Mouse (Mus musculus): ENCODE results near the gene Atf7ip. TPM values are rescaled to one million over a fixed set of nuclear protein-coding genes. Genes with fewer than 3 reads are reported as not detected.

The Atf7ip gene
- polyA plus RNA-seq, 1 experiment from 2014 or later: 18.0 TPM

DNA sequence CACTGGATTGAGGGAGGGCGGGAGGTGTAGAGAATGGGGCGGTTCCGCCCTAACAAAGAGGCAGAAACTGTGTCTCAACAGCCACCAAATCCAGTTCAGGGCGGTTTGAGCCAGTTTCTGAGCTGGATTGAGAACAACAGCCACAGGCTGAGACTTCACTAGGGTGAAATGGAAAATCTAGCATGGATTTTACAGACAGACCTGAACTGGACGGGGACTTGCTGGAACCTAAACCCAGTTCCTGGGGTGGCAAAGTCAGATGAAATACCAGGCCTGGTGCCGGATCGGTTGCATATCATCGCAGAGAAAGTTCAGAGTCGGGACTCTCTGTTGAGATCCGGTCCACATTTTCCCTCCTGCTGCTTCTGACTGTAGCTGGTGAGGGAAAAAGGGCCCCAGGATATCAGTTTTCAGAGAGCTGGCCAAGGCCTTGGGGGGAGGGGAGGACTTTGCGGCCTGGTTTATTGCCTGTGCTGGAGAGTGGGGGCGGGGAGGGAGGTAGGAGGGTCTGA is 37.5 kb upstream of the Atf7ip start:
- no peaks in the 10 kb centered on the region for H3K36me3 ChIP-seq (ENCODE audit: control insufficient read depth, insufficient read depth)
- peak overlapping the region; percentile 27; the same call in 1 of the 2 replicates for H3K9ac ChIP-seq (ENCODE audit: low read depth, low read length)
- H3K27ac ChIP-seq (ENCODE audit: low read length): peak overlapping the region; percentile 95
- ATAC-seq (ENCODE audit: low read depth): peak; percentile 78
- no peaks in the 10 kb centered on the region for H3K27me3 ChIP-seq (ENCODE audit: control insufficient read depth, insufficient read depth, low read depth, low read length)
- peaks cover 85% of the 10 kb centered on the region for H3K4me1 ChIP-seq (ENCODE audit: control insufficient read depth, low read depth, low read length)
- H3K4me3 ChIP-seq (ENCODE audit: low read depth, low read length): peak overlapping the region; percentile 26
- H3K4me2 ChIP-seq (ENCODE audit: low read depth, low read length): peak overlapping the region; percentile 50
- no peaks in the 10 kb centered on the region for H3K9me3 ChIP-seq (replicated peaks; ENCODE audit: control insufficient read depth, low read length)
- 3% methylated on average over 12 of the region's 12 CpGs for WGBS (ENCODE audit: insufficient replicate concordance)

DNA sequence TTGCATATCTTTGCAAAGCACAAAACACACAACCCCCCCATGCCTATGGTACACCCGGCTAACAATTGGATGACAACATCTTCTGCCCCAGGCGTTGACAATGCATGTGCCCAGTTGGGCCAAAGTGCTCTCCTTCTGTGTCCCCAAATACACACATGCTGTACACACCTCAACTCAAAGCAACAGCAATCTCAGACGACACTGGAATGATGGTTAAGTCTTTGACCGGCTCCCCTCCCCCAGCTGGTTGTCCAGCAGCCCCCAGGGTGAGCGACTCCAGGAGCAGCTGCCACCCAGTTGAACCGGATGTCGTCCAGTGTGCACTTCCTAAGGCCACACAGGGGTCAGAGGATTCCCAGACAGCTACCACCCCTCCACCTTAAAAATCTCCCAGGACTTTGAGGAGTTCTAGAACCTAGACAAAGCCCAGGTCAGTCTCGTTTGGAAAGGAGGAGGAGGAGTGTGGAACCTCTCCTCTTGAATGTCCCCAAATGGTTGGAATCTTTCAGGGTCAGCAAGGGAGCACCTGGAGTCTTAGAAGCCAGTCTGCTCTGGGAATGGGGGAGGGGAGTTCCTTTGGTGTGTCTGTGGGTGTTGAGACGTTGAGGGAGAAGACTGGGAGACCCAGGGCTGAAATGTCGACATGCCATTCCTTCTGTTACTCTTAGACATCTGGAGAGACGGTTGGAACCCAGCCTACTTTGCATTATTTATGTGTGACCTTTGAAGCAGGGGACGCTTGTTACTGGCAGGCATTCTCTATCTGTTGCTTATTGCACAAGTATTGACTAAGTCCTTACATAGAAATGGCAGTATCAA is 36.8 kb upstream of the Atf7ip start:
- no peaks in the 10 kb centered on the region for H3K9me3 ChIP-seq (replicated peaks; ENCODE audit: control insufficient read depth, low read length)
- no peaks in the 10 kb centered on the region for H3K36me3 ChIP-seq (ENCODE audit: control insufficient read depth, insufficient read depth)
- H3K4me2 ChIP-seq (ENCODE audit: low read depth, low read length): peak overlapping the region; percentile 50
- no peak for ATAC-seq (ENCODE audit: low read depth)
- peak overlapping the region; percentile 95 for H3K27ac ChIP-seq (ENCODE audit: low read length)
- peak overlapping the region; percentile 27 for H3K9ac ChIP-seq (ENCODE audit: low read depth, low read length)
- H3K27me3 ChIP-seq (ENCODE audit: control insufficient read depth, insufficient read depth, low read depth, low read length): no peaks in the 10 kb centered on the region
- H3K4me1 ChIP-seq (ENCODE audit: control insufficient read depth, low read depth, low read length): peaks cover 86% of the 10 kb centered on the region
- WGBS (ENCODE audit: insufficient replicate concordance): 24% methylated on average over 12 of the region's 12 CpGs
- peak overlapping the region; percentile 26 for H3K4me3 ChIP-seq (ENCODE audit: low read depth, low read length)

DNA sequence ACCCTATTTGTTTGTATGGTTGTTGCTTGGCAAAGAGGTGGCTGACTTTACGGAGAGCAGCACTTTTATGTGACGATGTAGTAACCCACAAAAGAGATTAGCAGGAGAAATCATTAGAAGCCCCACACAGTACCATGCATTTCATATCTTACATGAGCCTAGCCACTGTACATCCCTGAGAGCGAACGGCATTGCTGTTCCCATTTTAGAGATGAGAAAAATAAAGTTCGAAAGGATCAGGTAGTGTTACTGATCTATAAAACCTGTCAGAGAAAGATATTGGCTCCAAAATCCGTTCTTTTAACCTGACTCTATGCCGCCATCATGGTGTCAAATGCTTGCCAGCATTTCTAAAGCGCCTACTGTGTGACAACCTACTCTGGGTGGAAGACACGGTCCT is 36.2 kb upstream of the Atf7ip start:
- Histone ChIP-seq H3K4me1 (ENCODE audit: control insufficient read depth, low read depth, low read length) (peaks cover 82% of the 10 kb centered on the region), H3K36me3 (ENCODE audit: control insufficient read depth, insufficient read depth) (no peaks in the 10 kb centered on the region), H3K9me3 (replicated peaks; ENCODE audit: control insufficient read depth, low read length) (no peaks in the 10 kb centered on the region), H3K9ac (ENCODE audit: low read depth, low read length) (peak overlapping the region; percentile 36; the same call in 1 of the 2 replicates), H3K4me3 (ENCODE audit: low read depth, low read length) (no peak overlapping the region), H3K27me3 (ENCODE audit: control insufficient read depth, insufficient read depth, low read depth, low read length) (no peaks in the 10 kb centered on the region), H3K4me2 (ENCODE audit: low read depth, low read length) (peak overlapping the region; percentile 58; the same call in 1 of the 2 replicates), H3K27ac (ENCODE audit: low read length) (peak overlapping the region; percentile 95)
- WGBS (ENCODE audit: insufficient replicate concordance): 72% methylated on average over 9 of the region's 9 CpGs
- no peak for ATAC-seq (ENCODE audit: low read depth)

DNA sequence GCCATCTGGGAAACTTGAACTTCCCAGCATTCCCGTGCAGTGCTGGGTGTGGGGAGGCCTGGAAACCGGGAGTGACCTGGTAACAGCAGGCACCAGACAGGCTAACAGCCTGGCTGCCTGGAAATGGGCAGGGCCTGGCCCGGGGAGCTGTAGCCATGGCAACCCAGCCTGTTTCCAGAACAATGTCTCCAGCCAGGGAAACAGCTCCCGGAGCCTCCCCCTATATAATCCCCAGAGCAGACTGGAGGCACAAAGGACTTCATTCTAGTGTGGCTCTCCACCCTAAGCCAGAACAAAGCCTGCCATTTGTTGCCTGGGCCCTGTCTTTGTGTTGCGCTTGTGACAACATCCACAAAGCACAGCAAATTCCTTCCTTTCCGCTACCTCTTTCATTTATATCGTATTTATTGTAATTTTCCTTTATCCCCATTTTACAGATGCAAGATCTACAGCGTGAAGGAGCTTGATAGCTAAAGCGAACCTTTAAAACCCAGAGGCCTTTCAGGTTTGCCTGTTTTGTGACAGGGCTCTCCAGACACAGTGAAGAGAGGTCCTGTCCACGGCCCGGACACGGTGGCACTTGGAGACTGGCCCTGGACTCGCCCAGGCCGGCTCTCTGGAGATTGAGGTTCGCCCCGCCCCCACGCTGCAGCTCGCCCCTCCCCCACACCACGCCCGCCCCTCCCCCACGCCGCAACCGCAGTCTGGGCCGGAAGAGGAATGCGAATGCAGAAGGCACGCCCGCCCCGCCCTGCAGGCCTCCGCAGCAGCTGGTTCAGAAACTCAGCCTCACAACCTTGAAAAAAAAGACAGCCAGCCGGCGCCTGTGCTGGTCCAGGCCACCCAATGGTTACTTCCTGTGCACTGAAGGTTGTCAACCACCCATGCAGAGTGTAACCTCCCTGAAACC is 35.4 kb upstream of the Atf7ip start:
- H3K4me3 ChIP-seq (ENCODE audit: low read depth, low read length): peak overlapping the region; percentile 41
- peak overlapping the region; percentile 58 for H3K4me2 ChIP-seq (ENCODE audit: low read depth, low read length)
- peak overlapping the region; percentile 38 for H3K9ac ChIP-seq (ENCODE audit: low read depth, low read length)
- peaks cover 78% of the 10 kb centered on the region for H3K4me1 ChIP-seq (ENCODE audit: control insufficient read depth, low read depth, low read length)
- no peaks in the 10 kb centered on the region for H3K9me3 ChIP-seq (replicated peaks; ENCODE audit: control insufficient read depth, low read length)
- peak overlapping the region; percentile 95 for H3K27ac ChIP-seq (ENCODE audit: low read length)
- no peaks in the 10 kb centered on the region for H3K27me3 ChIP-seq (ENCODE audit: control insufficient read depth, insufficient read depth, low read depth, low read length)
- peak; percentile 46 for ATAC-seq (ENCODE audit: low read depth)
- H3K36me3 ChIP-seq (ENCODE audit: control insufficient read depth, insufficient read depth): no peaks in the 10 kb centered on the region
- WGBS (ENCODE audit: insufficient replicate concordance): 8% methylated on average over 31 of the region's 31 CpGs

DNA sequence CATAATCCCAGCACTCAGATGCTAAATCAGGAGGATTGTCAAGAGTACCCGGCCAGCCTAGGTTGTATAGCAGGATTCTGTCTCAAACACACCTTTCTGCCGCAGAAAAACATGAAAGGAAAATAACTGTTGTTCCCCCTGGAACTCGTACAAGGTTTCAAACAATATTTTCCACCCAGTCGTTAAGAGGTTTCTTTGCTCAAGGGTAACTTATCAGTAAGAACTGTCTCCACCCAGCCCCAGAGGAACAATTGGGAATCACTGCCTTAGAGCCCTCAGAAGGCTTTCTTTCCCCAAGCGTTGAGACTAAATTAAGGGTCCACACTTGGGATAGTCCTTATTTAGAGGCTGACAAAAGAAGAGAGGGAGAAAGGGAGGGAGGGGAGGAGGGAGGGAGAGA is 34.4 kb upstream of the Atf7ip start:
- H3K4me1 ChIP-seq (ENCODE audit: control insufficient read depth, low read depth, low read length): peaks cover 68% of the 10 kb centered on the region
- 24% methylated on average over 5 of the region's 5 CpGs for WGBS (ENCODE audit: insufficient replicate concordance)
- ATAC-seq (ENCODE audit: low read depth): no peak
- H3K9ac ChIP-seq (ENCODE audit: low read depth, low read length): no peak overlapping the region
- no peaks in the 10 kb centered on the region for H3K36me3 ChIP-seq (ENCODE audit: control insufficient read depth, insufficient read depth)
- no peaks in the 10 kb centered on the region for H3K9me3 ChIP-seq (replicated peaks; ENCODE audit: control insufficient read depth, low read length)
- H3K4me2 ChIP-seq (ENCODE audit: low read depth, low read length): peak overlapping the region; percentile 58
- H3K27me3 ChIP-seq (ENCODE audit: control insufficient read depth, insufficient read depth, low read depth, low read length): no peaks in the 10 kb centered on the region
- no peak overlapping the region for H3K4me3 ChIP-seq (ENCODE audit: low read depth, low read length)
- H3K27ac ChIP-seq (ENCODE audit: low read length): peak overlapping the region; percentile 95

DNA sequence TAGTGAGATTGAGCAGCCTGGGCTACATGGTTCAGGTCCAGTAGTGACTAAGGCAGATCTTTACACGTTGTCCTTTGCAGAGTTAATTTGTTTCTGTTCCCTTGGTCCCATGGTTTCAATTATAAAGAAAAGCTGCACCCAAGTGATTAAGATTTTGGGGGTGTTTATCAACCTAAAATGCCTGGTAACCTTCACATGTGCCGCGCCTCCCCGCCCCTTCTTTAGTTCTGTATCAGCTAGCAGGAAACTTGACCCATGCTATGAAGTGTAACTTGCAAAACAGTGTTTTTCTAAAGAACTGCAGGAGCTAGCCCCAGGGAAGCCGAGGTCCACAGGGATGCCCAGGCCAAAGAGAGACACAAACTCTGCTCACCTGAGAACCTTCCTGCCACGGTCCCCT is 33.2 kb upstream of the Atf7ip start:
- 0 out of 2 replicates have a peak overlapping the region, but pooled peaks have one; percentile 9 for H3K4me3 ChIP-seq (ENCODE audit: low read depth, low read length)

DNA sequence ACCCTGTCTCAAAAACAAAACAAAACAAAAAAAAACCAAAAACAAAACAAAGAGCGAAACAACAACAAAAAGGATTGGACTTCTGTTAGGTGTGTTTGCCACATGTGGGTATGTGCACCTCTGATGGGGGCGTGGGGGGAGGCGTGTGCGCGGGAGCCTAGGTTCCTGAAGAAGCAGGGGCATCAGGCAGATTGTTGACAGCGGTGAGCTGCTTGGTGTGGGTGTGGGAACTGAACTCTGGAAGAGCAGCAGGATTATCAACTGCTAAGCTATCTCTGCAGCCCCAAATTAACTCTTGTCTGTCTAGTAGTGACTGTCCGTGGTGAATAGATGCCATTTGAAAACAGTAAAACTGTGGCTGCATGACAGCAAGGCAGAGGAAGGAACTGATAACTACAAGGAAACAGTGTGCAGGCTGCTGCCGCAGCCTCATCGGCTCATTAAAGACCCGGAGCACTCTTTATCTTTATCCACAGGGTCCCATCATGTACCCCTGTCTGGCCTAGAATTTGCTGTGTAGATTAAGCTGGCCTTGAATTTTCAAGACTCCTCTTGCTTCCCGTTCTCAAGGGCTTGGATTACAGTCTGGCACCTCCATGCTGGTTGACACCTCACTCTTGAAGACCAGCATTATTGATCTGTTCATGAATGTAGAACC is 32.4 kb upstream of the Atf7ip start:
- peak overlapping the region; percentile 68 for H3K27ac ChIP-seq (ENCODE audit: low read length)
- no peaks in the 10 kb centered on the region for H3K9me3 ChIP-seq (replicated peaks; ENCODE audit: control insufficient read depth, low read length)
- H3K27me3 ChIP-seq (ENCODE audit: control insufficient read depth, insufficient read depth, low read depth, low read length): no peaks in the 10 kb centered on the region
- peak overlapping the region; percentile 44 for H3K4me2 ChIP-seq (ENCODE audit: low read depth, low read length)
- H3K36me3 ChIP-seq (ENCODE audit: control insufficient read depth, insufficient read depth): no peaks in the 10 kb centered on the region
- H3K4me3 ChIP-seq (ENCODE audit: low read depth, low read length): no peak overlapping the region
- peak; percentile 5; the same call in 1 of the 2 replicates for ATAC-seq (ENCODE audit: low read depth)
- WGBS (ENCODE audit: insufficient replicate concordance): 18% methylated on average over 11 of the region's 11 CpGs
- H3K9ac ChIP-seq (ENCODE audit: low read depth, low read length): peak overlapping the region; percentile 10; the same call in 1 of the 2 replicates
- peaks cover 56% of the 10 kb centered on the region for H3K4me1 ChIP-seq (ENCODE audit: control insufficient read depth, low read depth, low read length)

More for the DNA sequence above, 33.2 kb upstream of the Atf7ip start:
- Histone ChIP-seq H3K4me2 (ENCODE audit: low read depth, low read length) (peak overlapping the region; percentile 44), H3K4me1 (ENCODE audit: control insufficient read depth, low read depth, low read length) (peaks cover 62% of the 10 kb centered on the region), H3K27ac (ENCODE audit: low read length) (peak overlapping the region; percentile 68), H3K27me3 (ENCODE audit: control insufficient read depth, insufficient read depth, low read depth, low read length) (no peaks in the 10 kb centered on the region), H3K36me3 (ENCODE audit: control insufficient read depth, insufficient read depth) (no peaks in the 10 kb centered on the region), H3K9ac (ENCODE audit: low read depth, low read length) (no peak overlapping the region), H3K9me3 (replicated peaks; ENCODE audit: control insufficient read depth, low read length) (no peaks in the 10 kb centered on the region)
- ATAC-seq (ENCODE audit: low read depth): no peak
- WGBS (ENCODE audit: insufficient replicate concordance): 26% methylated on average over 6 of the region's 6 CpGs

DNA sequence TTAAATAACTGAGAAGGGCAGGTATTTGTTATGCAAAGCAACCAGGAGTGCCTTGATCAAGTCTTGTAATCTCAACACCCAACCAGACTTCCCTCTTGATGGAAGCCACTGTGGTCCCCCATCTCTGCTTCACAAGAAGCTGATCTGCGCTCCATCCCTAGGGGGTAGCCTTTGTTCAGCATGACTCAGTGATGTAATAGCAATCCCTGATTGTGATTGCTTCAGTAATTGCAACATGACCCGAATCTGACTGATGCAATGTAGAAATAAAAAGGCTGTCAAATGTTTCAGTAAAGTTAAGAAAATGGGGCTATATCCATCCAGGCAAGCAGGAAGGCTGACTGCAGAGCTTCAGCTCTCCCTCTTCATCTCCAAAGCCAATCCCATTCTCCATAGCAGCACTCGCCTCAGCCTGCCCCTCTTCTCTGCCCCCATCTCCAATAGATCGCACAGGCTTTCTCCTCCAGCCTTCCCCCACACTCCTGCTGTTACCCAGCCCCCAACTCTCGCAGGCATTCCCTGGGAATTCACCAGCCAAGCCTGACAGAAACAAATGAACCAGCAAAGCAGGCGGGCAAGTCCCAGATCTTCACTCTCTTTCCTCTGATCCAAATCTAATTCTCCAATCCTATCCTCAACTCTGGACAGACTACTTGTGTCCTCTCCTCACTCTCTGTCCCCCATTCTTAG is 30.7 kb upstream of the Atf7ip start:
- H3K9ac ChIP-seq (ENCODE audit: low read depth, low read length): no peak overlapping the region
- no peaks in the 10 kb centered on the region for H3K9me3 ChIP-seq (replicated peaks; ENCODE audit: control insufficient read depth, low read length)
- no peak for ATAC-seq (ENCODE audit: low read depth)
- WGBS (ENCODE audit: insufficient replicate concordance): 66% methylated on average over 6 of the region's 6 CpGs
- no peaks in the 10 kb centered on the region for H3K36me3 ChIP-seq (ENCODE audit: control insufficient read depth, insufficient read depth)
- H3K4me2 ChIP-seq (ENCODE audit: low read depth, low read length): no peak overlapping the region
- no peak overlapping the region for H3K27ac ChIP-seq (ENCODE audit: low read length)
- no peaks in the 10 kb centered on the region for H3K27me3 ChIP-seq (ENCODE audit: control insufficient read depth, insufficient read depth, low read depth, low read length)
- no peak overlapping the region for H3K4me3 ChIP-seq (ENCODE audit: low read depth, low read length)
- peaks cover 39% of the 10 kb centered on the region for H3K4me1 ChIP-seq (ENCODE audit: control insufficient read depth, low read depth, low read length)

Data from liver, embryonic 16.5 days (tissue).